Mouse (Mus musculus): Measurements from ENCODE around the gene Col13a1. TPM values are rescaled to one million over a fixed set of nuclear protein-coding genes. Genes with fewer than 3 reads are reported as not detected.

The Col13a1 gene
- polyA plus RNA-seq, 1 experiment from 2014 or later = 1.5 TPM

DNA sequence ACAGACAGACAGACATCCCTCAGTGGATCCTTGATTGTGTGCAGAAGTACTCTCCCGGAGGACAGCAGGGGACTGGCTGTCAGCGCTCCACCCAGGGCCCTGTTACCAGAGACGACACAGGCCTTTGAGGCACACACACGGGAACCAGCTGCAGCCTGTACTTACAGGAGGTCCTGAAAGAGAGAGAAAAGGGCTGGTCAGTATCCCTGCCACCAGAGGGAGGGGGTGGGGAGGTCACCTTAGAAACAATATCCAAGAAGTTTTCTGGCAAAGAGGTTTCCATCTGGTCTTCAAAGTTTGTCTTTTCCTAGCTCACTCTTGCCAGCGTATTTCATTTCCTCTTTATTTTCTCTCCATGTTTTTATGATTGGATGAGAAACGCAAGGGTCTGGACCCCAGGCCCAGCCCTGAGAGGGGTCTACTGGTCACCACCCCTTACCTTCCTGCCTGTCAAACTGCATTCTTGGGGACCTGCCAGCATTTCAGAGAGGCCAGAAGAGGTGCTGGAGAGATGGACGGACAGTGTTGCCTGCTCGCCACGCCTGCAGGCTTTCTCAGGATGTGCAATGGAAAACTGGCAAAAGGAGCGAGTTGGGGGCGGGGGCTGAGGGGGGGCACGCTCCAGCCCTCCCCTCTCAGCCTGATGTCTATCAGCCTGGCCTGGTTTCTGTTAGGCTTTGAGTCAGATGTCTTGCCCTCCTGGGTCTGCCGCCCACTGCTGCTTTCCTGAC lies 58.8 kb downstream of the Col13a1 start:
- no peak overlapping the region for H3K9ac ChIP-seq (replicated peaks)
- H3K27me3 ChIP-seq (ENCODE audit: insufficient read depth, low read length) = no peaks in the 10 kb centered on the region
- H3K4me3 ChIP-seq (ENCODE audit: low read depth, low read length) = no peak overlapping the region
- TF ChIP-seq EP300 (IDR thresholded peaks at IDR 0.05; ENCODE audit: low read depth) = no peak
- no peak for TF ChIP-seq CTCF (IDR thresholded peaks at IDR 0.05; ENCODE audit: low read depth)
- DNase-seq (no peak), ATAC-seq (no peak)
- H3K4me2 ChIP-seq (ENCODE audit: low read depth, low read length) = no peak overlapping the region
- no peak overlapping the region for H3K27ac ChIP-seq (ENCODE audit: low read depth)
- no peaks in the 10 kb centered on the region for H3K4me1 ChIP-seq (ENCODE audit: insufficient read depth)
- WGBS (ENCODE audit: insufficient replicate concordance) = 53% methylated on average over 12 of the region's 13 CpGs
- no peaks in the 10 kb centered on the region for H3K36me3 ChIP-seq (replicated peaks; ENCODE audit: insufficient read depth, low read length)
- H3K9me3 ChIP-seq (ENCODE audit: low read length) = peaks cover 3% of the 10 kb centered on the region; the same call in 1 of the 2 replicates

- Histone ChIP-seq H3K9ac (replicated peaks) (no peak overlapping the region), H3K4me2 (ENCODE audit: low read depth, low read length) (no peak overlapping the region), H3K27me3 (ENCODE audit: insufficient read depth, low read length) (no peaks in the 10 kb centered on the region), H3K4me1 (ENCODE audit: insufficient read depth) (no peaks in the 10 kb centered on the region), H3K36me3 (replicated peaks; ENCODE audit: insufficient read depth, low read length) (no peaks in the 10 kb centered on the region), H3K27ac (ENCODE audit: low read depth) (no peak overlapping the region), H3K4me3 (ENCODE audit: low read depth, low read length) (no peak overlapping the region), H3K9me3 (ENCODE audit: low read length) (peaks cover 3% of the 10 kb centered on the region; the same call in 1 of the 2 replicates)
- DNase-seq = no peak
- no peak for ATAC-seq
- 71% methylated on average over 4 of the region's 4 CpGs for WGBS (ENCODE audit: insufficient replicate concordance)
- no peak for TF ChIP-seq CTCF (IDR thresholded peaks at IDR 0.05; ENCODE audit: low read depth)
- TF ChIP-seq EP300 (IDR thresholded peaks at IDR 0.05; ENCODE audit: low read depth) = no peak
These were observed 59.4 kb downstream of the Col13a1 start for GRCm38 (mm10) chr10:61919496-61919895.

DNA sequence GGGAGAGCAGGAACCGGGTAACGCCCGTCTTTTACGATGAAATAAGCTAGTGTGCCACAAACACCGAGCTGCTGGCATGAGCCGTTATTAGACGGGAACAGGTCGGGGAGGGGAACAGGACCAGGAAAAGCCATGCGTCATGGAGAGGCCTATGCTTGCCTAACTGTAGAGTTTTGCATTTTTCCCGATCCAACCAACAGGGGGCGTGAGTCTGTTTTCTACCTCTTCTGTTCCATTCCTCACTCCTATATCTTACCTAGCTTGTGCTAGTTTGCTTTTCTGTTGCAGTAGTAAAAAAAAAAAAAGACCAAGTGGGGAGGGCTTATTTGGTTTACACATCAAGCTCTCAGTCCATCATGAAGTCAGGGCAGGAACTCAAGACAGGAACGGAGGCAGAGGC lies 61.8 kb downstream of the Col13a1 start:
- H3K27ac ChIP-seq (ENCODE audit: low read depth) = no peak overlapping the region
- H3K4me2 ChIP-seq (ENCODE audit: low read depth, low read length) = no peak overlapping the region
- H3K9me3 ChIP-seq (ENCODE audit: low read length) = peaks cover 3% of the 10 kb centered on the region; the same call in 1 of the 2 replicates
- no peak for DNase-seq
- no peaks in the 10 kb centered on the region for H3K4me1 ChIP-seq (ENCODE audit: insufficient read depth)
- H3K36me3 ChIP-seq (replicated peaks; ENCODE audit: insufficient read depth, low read length) = no peaks in the 10 kb centered on the region
- no peak overlapping the region for H3K4me3 ChIP-seq (ENCODE audit: low read depth, low read length)
- no peak for ATAC-seq
- TF ChIP-seq CTCF (IDR thresholded peaks at IDR 0.05; ENCODE audit: low read depth) = no peak; the same call in 1 of the 2 replicates
- TF ChIP-seq EP300 (IDR thresholded peaks at IDR 0.05; ENCODE audit: low read depth) = no peak
- no peaks in the 10 kb centered on the region for H3K27me3 ChIP-seq (ENCODE audit: insufficient read depth, low read length)
- H3K9ac ChIP-seq (replicated peaks) = no peak overlapping the region
- WGBS (ENCODE audit: insufficient replicate concordance) = 89% methylated on average over 12 of the region's 12 CpGs

DNA sequence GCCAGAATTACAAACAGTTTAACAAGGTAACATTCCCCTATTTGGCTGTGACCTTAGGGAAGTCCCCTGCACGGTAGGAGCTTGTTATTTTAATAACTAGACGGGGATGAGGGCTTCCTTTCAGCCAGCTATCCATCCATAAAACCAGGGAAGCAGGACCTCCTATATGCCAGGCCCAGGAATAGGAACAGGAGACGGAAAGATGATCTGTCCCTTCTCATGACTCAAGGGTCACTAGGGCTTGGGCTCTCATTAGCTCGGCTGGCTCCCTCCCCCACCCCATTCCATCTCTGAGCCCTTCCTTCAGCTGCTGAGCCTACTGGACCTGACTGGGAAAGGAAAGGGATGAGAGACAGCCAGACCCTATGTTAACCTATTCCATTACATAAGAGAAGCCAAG lies 67.1 kb downstream of the Col13a1 start:
- DNase-seq (no peak), ATAC-seq (no peak)
- no peaks in the 10 kb centered on the region for H3K36me3 ChIP-seq (replicated peaks; ENCODE audit: insufficient read depth, low read length)
- no peak overlapping the region for H3K4me3 ChIP-seq (ENCODE audit: low read depth, low read length)
- WGBS (ENCODE audit: insufficient replicate concordance) = 68% methylated on average over 4 of the region's 4 CpGs
- no peak overlapping the region for H3K4me2 ChIP-seq (ENCODE audit: low read depth, low read length)
- H3K9ac ChIP-seq (replicated peaks) = no peak overlapping the region
- no peak for TF ChIP-seq EP300 (IDR thresholded peaks at IDR 0.05; ENCODE audit: low read depth)
- H3K4me1 ChIP-seq (ENCODE audit: insufficient read depth) = peaks cover under 1% of the 10 kb centered on the region; the same call in 1 of the 2 replicates
- H3K27me3 ChIP-seq (ENCODE audit: insufficient read depth, low read length) = no peaks in the 10 kb centered on the region
- H3K9me3 ChIP-seq (ENCODE audit: low read length) = peaks cover 3% of the 10 kb centered on the region; the same call in 1 of the 2 replicates
- no peak overlapping the region for H3K27ac ChIP-seq (ENCODE audit: low read depth)

DNA sequence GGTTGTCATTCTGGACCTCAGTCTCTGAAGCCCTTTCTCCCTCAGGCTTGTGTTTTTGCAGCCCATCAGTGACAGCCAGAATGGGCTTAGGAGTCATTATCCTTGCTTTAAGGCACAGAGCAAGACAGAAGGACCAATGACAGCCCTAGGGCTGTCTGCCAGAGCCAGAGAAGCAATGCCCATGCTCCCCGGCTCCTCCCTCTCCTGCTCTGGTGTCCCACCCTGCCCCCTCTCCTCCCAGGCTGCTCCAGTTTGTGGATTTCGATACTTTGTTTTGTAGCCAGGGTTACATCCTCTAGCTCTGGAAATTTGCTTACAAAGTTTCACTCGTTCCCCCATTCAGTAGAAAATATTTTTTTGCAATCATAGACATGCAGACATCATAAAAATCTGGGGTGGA lies 69.9 kb downstream of the Col13a1 start:
- no peaks in the 10 kb centered on the region for H3K36me3 ChIP-seq (replicated peaks; ENCODE audit: insufficient read depth, low read length)
- WGBS (ENCODE audit: insufficient replicate concordance) = 69% methylated on average over 3 of the region's 3 CpGs
- H3K4me2 ChIP-seq (ENCODE audit: low read depth, low read length) = no peak overlapping the region
- H3K27me3 ChIP-seq (ENCODE audit: insufficient read depth, low read length) = no peaks in the 10 kb centered on the region
- ATAC-seq = no peak
- no peak overlapping the region for H3K4me3 ChIP-seq (ENCODE audit: low read depth, low read length)
- no peak overlapping the region for H3K9ac ChIP-seq (replicated peaks)
- H3K9me3 ChIP-seq (ENCODE audit: low read length) = no peaks in the 10 kb centered on the region
- peaks cover 3% of the 10 kb centered on the region; the same call in 1 of the 2 replicates for H3K4me1 ChIP-seq (ENCODE audit: insufficient read depth)
- no peak overlapping the region for H3K27ac ChIP-seq (ENCODE audit: low read depth)
- no peak for TF ChIP-seq CTCF (IDR thresholded peaks at IDR 0.05; ENCODE audit: low read depth)
- TF ChIP-seq EP300 (IDR thresholded peaks at IDR 0.05; ENCODE audit: low read depth) = no peak
- no peak for DNase-seq

DNA sequence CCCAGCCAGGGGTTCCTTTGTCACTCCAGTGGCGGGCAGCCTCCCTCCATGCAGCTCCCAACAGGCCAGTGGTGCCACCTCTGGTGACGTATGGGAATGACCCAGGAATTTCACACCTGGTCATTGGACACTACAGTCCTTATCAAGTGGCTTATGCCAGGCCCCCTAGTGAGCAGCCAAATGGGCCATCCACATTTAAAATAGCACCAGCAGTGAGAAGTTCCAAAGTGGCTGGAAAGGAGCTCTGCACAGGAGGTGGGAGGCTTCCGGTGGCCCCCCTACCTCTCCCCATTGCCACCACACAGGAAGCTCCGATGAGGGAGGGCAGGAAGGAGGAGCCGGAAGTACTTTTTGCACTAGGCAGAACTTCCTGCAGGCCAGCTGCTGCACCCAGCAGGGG lies 72.7 kb downstream of the Col13a1 start:
- peaks cover 3% of the 10 kb centered on the region; the same call in 1 of the 2 replicates for H3K4me1 ChIP-seq (ENCODE audit: insufficient read depth)
- ATAC-seq = peak; percentile 43; the same call in 1 of the 2 replicates

More for the DNA sequence above, 72.7 kb downstream of the Col13a1 start:
- Histone ChIP-seq H3K9ac (replicated peaks) (no peak overlapping the region), H3K9me3 (ENCODE audit: low read length) (no peaks in the 10 kb centered on the region), H3K4me2 (ENCODE audit: low read depth, low read length) (no peak overlapping the region), H3K27me3 (ENCODE audit: insufficient read depth, low read length) (no peaks in the 10 kb centered on the region), H3K36me3 (replicated peaks; ENCODE audit: insufficient read depth, low read length) (no peaks in the 10 kb centered on the region), H3K27ac (ENCODE audit: low read depth) (no peak overlapping the region), H3K4me3 (ENCODE audit: low read depth, low read length) (no peak overlapping the region)
- 14% methylated on average over 5 of the region's 5 CpGs for WGBS (ENCODE audit: insufficient replicate concordance)
- TF ChIP-seq CTCF (IDR thresholded peaks at IDR 0.05; ENCODE audit: low read depth) (peak; percentile 15; the same call in 1 of the 2 replicates), EP300 (IDR thresholded peaks at IDR 0.05; ENCODE audit: low read depth) (no peak)
- peak; percentile 26 for DNase-seq
